ENCODE assay signal across 26 mouse cellular contexts in genomic region chr17:47262141-47262540, GRCm38 (mm10).
"Had no signal": no experiment of that assay in that cellular context is flagged by ENCODE, and none has a peak within 500 bp of the region (broad histone marks: within the 10 kb centered on the region; RNA-seq: fewer than 3 reads in every experiment).

No protein-coding gene starts in this region.

- H3K4me3 ChIP-seq: embryonic facial prominence, embryonic 10.5 days; embryonic facial prominence, embryonic 12.5 days; embryonic facial prominence, embryonic 13.5 days; embryonic facial prominence, embryonic 15.5 days; erythroblast, embryonic 14.5 days; forebrain, embryonic 10.5 days; forebrain, embryonic 12.5 days; forebrain, embryonic 13.5 days; forebrain, embryonic 15.5 days; gastrocnemius, adult 2 months; heart, adult 2 months had no signal

- H3K27ac ChIP-seq: embryonic facial prominence, embryonic 10.5 days; embryonic facial prominence, embryonic 12.5 days; embryonic facial prominence, embryonic 13.5 days; embryonic facial prominence, embryonic 15.5 days; forebrain, embryonic 10.5 days; forebrain, embryonic 12.5 days; forebrain, embryonic 13.5 days; forebrain, embryonic 15.5 days; gastrocnemius, adult 2 months; heart, adult 2 months had no signal

- H3K36me3 ChIP-seq: embryonic facial prominence, embryonic 15.5 days had no signal

- H3K9me3 ChIP-seq: embryonic facial prominence, embryonic 12.5 days; embryonic facial prominence, embryonic 13.5 days; forebrain, embryonic 12.5 days; forebrain, embryonic 15.5 days had no signal

- H3K27me3 ChIP-seq: embryonic facial prominence, embryonic 12.5 days; embryonic facial prominence, embryonic 13.5 days; embryonic facial prominence, embryonic 15.5 days; forebrain, embryonic 12.5 days; forebrain, embryonic 13.5 days; forebrain, embryonic 15.5 days had no signal

- H3K4me1 ChIP-seq: embryonic facial prominence, embryonic 10.5 days; embryonic facial prominence, embryonic 12.5 days; forebrain, embryonic 10.5 days; forebrain, embryonic 12.5 days; forebrain, embryonic 13.5 days; forebrain, embryonic 15.5 days had no signal

- ATAC-seq: forebrain, embryonic 13.5 days; forebrain, embryonic 14.5 days; forebrain, embryonic 15.5 days; forebrain, embryonic 16.5 days; forebrain, postnatal 0 days had no signal

- DNase-seq: cerebellum, adult 9-11 months; cerebellum, postnatal 10 days; cerebellum, postnatal 14 days; cerebellum, postnatal 25 days; cerebellum, postnatal 36 days; embryo, embryonic 11 days; forebrain, postnatal 0 days; gastrocnemius, adult 2 months; gastrocnemius, postnatal 10 days; gastrocnemius, postnatal 14 days; gastrocnemius, postnatal 25 days; gastrocnemius, postnatal 36 days; heart, adult 11 months; heart, adult 18-20 months; heart, adult 2 months had no signal

- H3K9ac ChIP-seq: embryonic facial prominence, embryonic 12.5 days; embryonic facial prominence, embryonic 13.5 days; embryonic facial prominence, embryonic 15.5 days; forebrain, embryonic 12.5 days; forebrain, embryonic 13.5 days; forebrain, embryonic 15.5 days; forebrain, postnatal 0 days had no signal
